Mouse (Mus musculus) megakaryocyte, adult 5-6 weeks (primary cell): ENCODE data around the gene Gm3594. TPM values are rescaled to one million over a fixed set of nuclear protein-coding genes. Genes with fewer than 3 reads are reported as not detected.
"Not testable (repeated sequence)": the region's sequence is repeated elsewhere in the genome, so short reads cannot be mapped to it uniquely, and the experiment has no call there.

ENCODE experiments used
- ATAC-seq: 2 replicates; pipeline ENCODE4 v1.8.0; 2016; ENCODE audit warnings: mild to moderate bottlenecking, inconsistent platforms; ENCODE audit not compliant: poor library complexity, severe bottlenecking
- total RNA-seq, 2 experiments: library from RNA; stranded (forward) in 1 of 2; stranded (reverse) in 1 of 2; fragments of 153-499, 151-499 nt in 1 of 2; fragments of 221-1000, 200-1000 nt in 1 of 2; gene quantifications; 2 replicates each; pipeline versions ENCODE4 v1.2.3 to v1.2.4; 2015 to 2017

The Gm3594 gene
- total RNA-seq (2015) (not detected in 2 replicates), total RNA-seq (2017) (not detected in 2 replicates)

- not testable (repeated sequence) for ATAC-seq
Observed at GRCm38 (mm10) chr14:6444511-6444910, at the start of gene Gm3594. TSS of gene Gm3594 (minus strand) at chr14:6444611.

- ATAC-seq: not testable (repeated sequence)
Observed at GRCm38 (mm10) chr14:6486331-6486730, 41.9 kb upstream of the Gm3594 start.

- not testable (repeated sequence) for ATAC-seq
Observed at GRCm38 (mm10) chr14:6485541-6485940, 41.1 kb upstream of the Gm3594 start.

- ATAC-seq: not testable (repeated sequence)
Observed at GRCm38 (mm10) chr14:6482126-6482525, 37.7 kb upstream of the Gm3594 start.

GRCm38 (mm10) chr14:6471856-6472255, 27.4 kb upstream of the Gm3594 start:
- not testable (repeated sequence) for ATAC-seq

- ATAC-seq: not testable (repeated sequence)
Observed at GRCm38 (mm10) chr14:6440774-6441173, 3.6 kb downstream of the Gm3594 start.

- not testable (repeated sequence) for ATAC-seq
Observed at GRCm38 (mm10) chr14:6440206-6440605, 4.2 kb downstream of the Gm3594 start.

- ATAC-seq: not testable (repeated sequence)
Observed at GRCm38 (mm10) chr14:6426766-6427165, 17.6 kb downstream of the Gm3594 start.

GRCm38 (mm10) chr14:6426353-6426752, 18.1 kb downstream of the Gm3594 start:
- not testable (repeated sequence) for ATAC-seq

- not testable (repeated sequence) for ATAC-seq
Observed at GRCm38 (mm10) chr14:6412382-6412781, 32.0 kb downstream of the Gm3594 start, which contains the start of gene Gm3591. TSS of gene Gm3591 (minus strand) at chr14:6412482.

- ATAC-seq: not testable (repeated sequence)
Observed at GRCm38 (mm10) chr14:6390219-6390618, 54.2 kb downstream of the Gm3594 start, which contains the start of gene Gm16440. TSS of gene Gm16440 (minus strand) at chr14:6390319.

Other genes starting within 250 kb of the Gm3594 start
- not detected in 2 replicates for gene Gm21560, start 225.3 kb downstream of the Gm3594 start, total RNA-seq (2015)
- not detected in 2 replicates for gene Gm21560, start 225.3 kb downstream of the Gm3594 start, total RNA-seq (2017)
- not detected in 2 replicates for gene Gm3411, start 157.4 kb downstream of the Gm3594 start, total RNA-seq (2015)
- gene Gm3411, start 157.4 kb downstream of the Gm3594 start, total RNA-seq (2017): not detected in 2 replicates
- not detected in 2 replicates for gene Gm21103, start 139.8 kb downstream of the Gm3594 start, total RNA-seq (2015)
- not detected in 2 replicates for gene Gm21103, start 139.8 kb downstream of the Gm3594 start, total RNA-seq (2017)
- gene Gm3618, start 100.9 kb downstream of the Gm3594 start, total RNA-seq (2015): not detected in 2 replicates
- gene Gm3618, start 100.9 kb downstream of the Gm3594 start, total RNA-seq (2017): not detected in 2 replicates
- gene Gm16440, start 54.3 kb downstream of the Gm3594 start, total RNA-seq (2015): not detected in 2 replicates
- gene Gm16440, start 54.3 kb downstream of the Gm3594 start, total RNA-seq (2017): not detected in 2 replicates
- not detected in 2 replicates for gene Gm3591, start 32.1 kb downstream of the Gm3594 start, total RNA-seq (2015)
- not detected in 2 replicates for gene Gm3591, start 32.1 kb downstream of the Gm3594 start, total RNA-seq (2017)
- not detected in 2 replicates for gene Gm8356, start 92.7 kb upstream of the Gm3594 start, total RNA-seq (2015)
- gene Gm8356, start 92.7 kb upstream of the Gm3594 start, total RNA-seq (2017): not detected in 2 replicates
- not detected in 2 replicates for gene Gm3629, start 146.0 kb upstream of the Gm3594 start, total RNA-seq (2015)
- not detected in 2 replicates for gene Gm3629, start 146.0 kb upstream of the Gm3594 start, total RNA-seq (2017)
- not detected in 2 replicates for gene Gm3460, start 177.8 kb upstream of the Gm3594 start, total RNA-seq (2015)
- not detected in 2 replicates for gene Gm3460, start 177.8 kb upstream of the Gm3594 start, total RNA-seq (2017)
- not detected in 2 replicates for gene Gm10251, start 239.6 kb upstream of the Gm3594 start, total RNA-seq (2015)
- not detected in 2 replicates for gene Gm10251, start 239.6 kb upstream of the Gm3594 start, total RNA-seq (2017)